Mouse (Mus musculus) E14TG2a.4 (cell line): ENCODE data around the gene Kif11.

Experiments used
- H3K27me3 ChIP-seq: 2 replicates; pipeline ENCODE4 v1.6.1; 2014; ENCODE audit warnings: low read length, control low read depth; ENCODE audit not compliant: insufficient read depth
- H3K36me3 ChIP-seq: 2 replicates; pipeline ENCODE4 v1.6.1; 2014; ENCODE audit warnings: low read length, control low read depth; ENCODE audit not compliant: insufficient read depth
- H3K4me1 ChIP-seq: replicated peaks from 2 replicates; pipeline ENCODE4 v1.6.1; 2014; ENCODE audit warnings: low read depth, low read length, control low read depth
- H3K4me3 ChIP-seq: replicated peaks from 2 replicates; pipeline ENCODE4 v1.5.1; 2014; ENCODE audit warnings: mild to moderate bottlenecking, low read length
- H3K9me3 ChIP-seq: 2 replicates; pipeline ENCODE4 v1.6.1; 2014; ENCODE audit warnings: low read length, control low read depth
- CTCF ChIP-seq: conservative IDR thresholded peaks from 2 replicates; pipeline ENCODE4 v1.5.1; 2014; ENCODE audit warnings: low read length
- NANOG ChIP-seq: IDR thresholded peaks from 2 replicates; pipeline ENCODE4 v1.6.1; 2014; ENCODE audit warnings: borderline replicate concordance, low read length, mixed read lengths
- POU5F1 ChIP-seq: IDR thresholded peaks from 2 replicates; pipeline ENCODE4 v1.6.1; 2014; ENCODE audit warnings: low read length, borderline replicate concordance

Gene Kif11

DNA sequence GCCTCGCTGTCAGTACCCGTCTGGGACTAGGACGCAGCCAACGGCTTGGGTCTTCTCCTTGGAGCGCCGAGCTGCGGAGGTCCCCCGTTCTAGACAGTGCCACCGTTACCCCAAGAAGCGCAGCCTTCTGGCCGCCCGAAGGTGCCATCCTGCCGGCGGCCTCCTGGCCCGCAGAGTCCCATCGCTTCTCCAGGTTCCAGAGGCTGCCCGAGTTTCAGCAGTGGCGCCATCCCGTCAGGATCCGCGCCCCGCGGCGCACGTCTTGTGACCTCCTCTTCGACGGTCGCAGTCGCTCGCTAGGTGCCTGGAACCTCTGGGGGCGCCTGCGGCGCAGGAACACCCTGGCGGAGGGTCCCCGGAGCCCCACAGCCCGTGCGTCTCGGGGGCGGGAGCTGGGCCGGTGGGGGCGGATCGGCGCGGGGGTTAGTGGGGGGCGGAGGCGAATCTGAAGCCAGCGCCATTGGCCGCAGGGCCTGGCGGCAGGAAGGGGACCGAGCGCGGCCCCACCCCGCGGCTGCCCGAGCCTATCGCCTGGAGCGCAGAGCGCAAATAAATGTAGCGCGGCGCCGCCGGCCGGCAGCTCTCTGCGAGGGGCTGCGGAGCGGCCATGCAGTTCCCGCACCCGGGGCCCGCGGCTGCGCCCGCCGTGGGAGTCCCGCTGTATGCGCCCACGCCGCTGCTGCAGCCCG is 58.2 kb downstream of the Kif11 start, which contains the start of gene Hhex:
TSS of gene Hhex (plus strand) at position 548 of the 689 bp plus-strand sequence.
- H3K27me3 ChIP-seq, result peaks cover 65% of the 10 kb centered on the region
- H3K9me3 ChIP-seq, result no peaks in the 10 kb centered on the region
- H3K36me3 ChIP-seq, result peaks cover 15% of the 10 kb centered on the region
- peaks cover 44% of the 10 kb centered on the region for H3K4me1 ChIP-seq
- peak within 1 kb of the TSS; percentile 93 for H3K4me3 ChIP-seq
- TF ChIP-seq CTCF, result no peak
- TF ChIP-seq NANOG, result no peak
- no peak for TF ChIP-seq POU5F1

DNA sequence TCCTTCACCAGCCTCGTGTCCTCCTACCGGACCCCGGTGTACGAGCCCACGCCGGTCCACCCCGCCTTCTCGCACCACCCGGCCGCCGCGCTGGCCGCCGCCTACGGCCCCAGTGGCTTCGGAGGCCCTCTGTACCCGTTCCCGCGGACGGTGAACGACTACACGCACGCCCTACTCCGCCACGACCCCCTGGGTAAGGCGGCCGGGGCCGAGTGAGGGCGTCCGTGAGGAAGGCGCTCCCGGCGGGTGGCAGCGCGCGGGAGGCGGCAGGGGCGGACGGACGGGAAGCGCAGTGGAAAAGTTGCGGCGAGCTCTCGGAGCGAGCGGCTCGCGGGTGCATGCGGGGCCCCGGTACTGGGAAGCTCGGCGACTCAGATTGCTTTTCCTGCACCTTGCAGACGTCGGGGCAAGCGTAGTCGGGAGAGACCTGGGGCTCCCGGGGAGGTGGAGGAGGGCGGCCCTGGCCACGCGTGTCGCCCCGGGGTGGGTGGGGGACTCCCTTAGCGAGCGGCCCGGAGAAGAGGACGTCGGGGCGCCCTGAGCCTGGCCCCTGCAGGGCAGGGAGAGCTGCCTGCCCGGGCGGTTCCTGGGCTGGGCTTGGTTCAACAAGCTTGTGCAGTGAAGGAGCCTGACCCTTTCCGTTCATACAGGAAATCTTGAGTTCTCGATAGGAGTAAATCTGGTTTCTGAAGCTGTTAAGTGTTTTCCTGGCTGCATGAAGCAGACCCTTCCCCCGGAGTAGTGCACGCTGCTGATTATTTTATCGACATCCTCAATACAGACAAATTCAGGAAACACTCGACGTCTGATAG is 59.0 kb downstream of the Kif11 start:
- Histone ChIP-seq H3K9me3 (no peaks in the 10 kb centered on the region), H3K4me3 (peak overlapping the region; percentile 93), H3K4me1 (peaks cover 44% of the 10 kb centered on the region), H3K36me3 (peaks cover 21% of the 10 kb centered on the region), H3K27me3 (peaks cover 60% of the 10 kb centered on the region)
- TF ChIP-seq NANOG (no peak), POU5F1 (no peak), CTCF (no peak)

DNA sequence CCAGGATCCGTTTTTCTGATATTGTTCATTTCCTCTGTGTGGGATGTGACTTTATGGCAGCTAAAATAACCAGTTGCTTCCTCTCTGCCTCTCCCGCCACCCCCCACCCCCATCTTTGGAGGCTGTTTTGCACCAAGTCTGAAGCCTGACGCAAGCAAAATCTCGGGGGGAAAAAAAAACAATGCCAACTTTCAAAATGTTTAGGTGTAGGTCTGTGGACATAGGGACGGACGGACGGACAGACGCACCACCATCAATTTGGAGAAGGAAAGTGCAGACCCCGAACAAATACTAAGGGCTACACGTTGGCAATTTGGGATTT is 59.6 kb downstream of the Kif11 start:
- TF ChIP-seq POU5F1 (no peak), NANOG (no peak), CTCF (no peak)
- peak overlapping the region; percentile 93 for H3K4me3 ChIP-seq
- H3K4me1 ChIP-seq, result peaks cover 44% of the 10 kb centered on the region
- H3K9me3 ChIP-seq, result no peaks in the 10 kb centered on the region
- peaks cover 21% of the 10 kb centered on the region for H3K36me3 ChIP-seq
- peaks cover 55% of the 10 kb centered on the region for H3K27me3 ChIP-seq

DNA sequence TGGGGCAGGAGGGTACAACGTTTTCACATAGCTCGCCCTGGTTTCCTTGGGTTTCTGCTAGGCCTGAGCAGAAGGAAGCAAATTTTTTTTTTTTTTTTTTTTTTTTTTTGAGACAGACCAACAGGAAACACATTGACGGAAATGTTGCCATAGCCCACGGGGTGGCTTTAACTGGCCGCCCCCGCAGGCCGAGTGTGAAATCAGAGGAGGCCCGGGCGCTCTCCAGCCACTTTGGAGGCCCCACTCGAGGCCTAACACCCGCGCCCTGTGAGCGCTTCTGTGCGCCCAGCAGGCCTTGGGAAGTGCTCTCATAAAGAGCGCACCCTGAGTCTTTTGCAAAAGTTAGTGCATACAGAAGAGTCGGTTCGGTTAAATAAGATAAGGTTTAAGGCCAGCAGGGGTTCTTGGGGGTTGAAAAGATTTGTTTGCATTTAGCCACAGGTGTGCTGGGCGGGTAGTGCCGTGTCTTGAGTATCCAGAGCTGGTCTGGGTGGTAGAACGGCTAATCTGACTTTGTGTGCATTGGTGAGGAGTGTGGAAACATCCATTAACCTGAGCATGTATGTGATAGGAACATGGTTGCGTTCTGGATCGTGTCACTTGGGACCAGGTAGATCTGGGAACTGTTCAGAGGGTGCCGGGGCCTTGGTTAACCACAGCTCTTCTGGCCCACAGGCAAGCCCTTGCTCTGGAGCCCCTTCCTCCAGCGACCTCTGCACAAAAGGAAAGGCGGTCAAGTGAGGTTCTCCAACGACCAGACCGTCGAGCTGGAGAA is 60.5 kb downstream of the Kif11 start:
- Histone ChIP-seq H3K4me1 (peaks cover 44% of the 10 kb centered on the region), H3K9me3 (no peaks in the 10 kb centered on the region), H3K4me3 (peak overlapping the region; percentile 93), H3K36me3 (peaks cover 21% of the 10 kb centered on the region), H3K27me3 (peaks cover 47% of the 10 kb centered on the region)
- TF ChIP-seq POU5F1, result no peak
- no peak for TF ChIP-seq NANOG
- no peak for TF ChIP-seq CTCF

DNA sequence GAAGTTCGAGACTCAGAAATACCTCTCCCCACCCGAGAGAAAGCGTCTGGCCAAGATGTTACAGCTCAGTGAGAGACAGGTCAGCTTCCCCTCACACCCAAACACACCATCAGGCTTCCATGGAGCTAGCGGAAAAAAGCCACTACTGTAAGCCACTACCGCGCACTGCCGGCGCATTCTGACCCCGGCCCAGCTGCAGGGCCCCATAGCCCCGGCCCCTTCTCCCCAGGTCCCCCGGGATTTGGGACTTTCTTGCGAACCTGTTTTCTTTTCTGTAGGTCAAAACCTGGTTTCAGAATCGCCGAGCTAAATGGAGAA is 61.0 kb downstream of the Kif11 start:
- TF ChIP-seq NANOG, result no peak
- H3K4me3 ChIP-seq, result peak overlapping the region; percentile 93
- H3K9me3 ChIP-seq, result no peaks in the 10 kb centered on the region
- peaks cover 44% of the 10 kb centered on the region for H3K4me1 ChIP-seq
- H3K36me3 ChIP-seq, result peaks cover 21% of the 10 kb centered on the region
- H3K27me3 ChIP-seq, result peaks cover 45% of the 10 kb centered on the region

DNA sequence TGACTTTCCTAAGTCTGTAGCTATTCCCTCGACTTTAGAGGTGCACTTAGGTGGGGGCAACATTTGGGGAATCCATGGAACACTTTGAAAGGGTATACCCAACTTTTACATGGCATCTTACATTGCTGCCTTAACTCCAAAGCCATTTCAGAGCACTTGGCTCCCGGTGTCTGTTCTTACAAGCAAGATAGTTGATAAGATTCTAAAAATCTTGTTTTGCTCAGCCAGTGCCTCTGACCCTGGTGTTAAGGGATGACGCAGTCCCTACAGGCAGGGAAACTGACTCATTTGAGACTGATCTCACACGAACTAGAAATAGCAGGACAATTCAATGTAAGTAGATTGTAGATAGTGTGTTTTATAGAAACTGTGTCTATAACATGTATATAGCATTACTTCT is 64.0 kb downstream of the Kif11 start:
- Histone ChIP-seq H3K9me3 (no peaks in the 10 kb centered on the region), H3K4me3 (no peak overlapping the region), H3K4me1 (peaks cover 28% of the 10 kb centered on the region), H3K27me3 (peaks cover 22% of the 10 kb centered on the region), H3K36me3 (peaks cover 21% of the 10 kb centered on the region)
- no peak for TF ChIP-seq POU5F1
- no peak for TF ChIP-seq CTCF
- no peak for TF ChIP-seq NANOG

DNA sequence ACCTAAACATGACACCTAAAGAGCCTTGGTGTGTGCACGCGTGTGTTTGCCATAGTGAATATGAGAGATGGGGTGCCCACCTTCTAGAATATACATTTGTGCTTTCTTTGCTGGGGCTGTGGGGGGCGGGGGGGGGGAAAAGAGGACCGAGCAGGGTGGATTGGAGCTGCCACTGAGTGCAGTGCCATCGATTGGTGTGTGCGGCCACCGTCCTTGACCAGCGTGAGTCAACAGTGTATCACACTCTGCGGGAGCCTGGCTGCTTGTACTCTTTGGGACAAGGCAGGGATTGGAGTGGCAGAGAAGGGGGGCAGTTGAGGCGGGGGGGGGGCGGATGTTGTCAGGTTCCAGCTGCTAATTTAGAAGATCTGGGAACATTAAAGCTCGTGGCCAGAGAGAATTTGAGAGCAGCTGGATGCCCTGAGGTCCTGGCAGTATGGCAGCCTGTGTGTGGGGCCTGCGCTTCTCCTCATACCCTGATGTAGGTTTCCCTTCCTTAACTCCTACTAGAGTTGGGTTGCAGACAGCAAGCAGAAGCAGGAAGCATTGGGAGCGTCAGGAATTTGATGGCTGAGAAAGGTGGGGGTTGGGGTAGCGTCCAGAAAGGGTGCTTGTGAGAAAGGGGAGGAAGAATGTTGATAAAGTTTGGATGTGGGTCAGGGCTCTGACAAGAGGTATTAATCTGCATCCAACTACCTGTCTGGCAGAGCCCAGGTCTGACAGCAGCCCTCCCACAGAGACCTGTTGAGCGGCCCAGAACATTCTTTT is 64.7 kb downstream of the Kif11 start:
- H3K4me1 ChIP-seq, result peaks cover 23% of the 10 kb centered on the region
- TF ChIP-seq NANOG (no peak), CTCF (no peak), POU5F1 (no peak)
- H3K36me3 ChIP-seq, result peaks cover 21% of the 10 kb centered on the region
- peaks cover 15% of the 10 kb centered on the region for H3K27me3 ChIP-seq
- H3K9me3 ChIP-seq, result no peaks in the 10 kb centered on the region
- H3K4me3 ChIP-seq, result no peak overlapping the region
